Mouse (Mus musculus) ovary, postnatal 10 days (tissue): Measurements from ENCODE around the gene Gm20431.
A peak's percentile ranks its signal among the peaks of the same experiment; 100 is the strongest.
"Not testable (repeated sequence)": the region's sequence is repeated elsewhere in the genome, so short reads cannot be mapped to it uniquely, and the experiment has no call there.

Source experiments
- DNase-seq: peaks from one replicate; pipeline ENCODE4 v3.0.0; 2022; ENCODE audit warnings: low spot score

The Gm20431 gene

DNA sequence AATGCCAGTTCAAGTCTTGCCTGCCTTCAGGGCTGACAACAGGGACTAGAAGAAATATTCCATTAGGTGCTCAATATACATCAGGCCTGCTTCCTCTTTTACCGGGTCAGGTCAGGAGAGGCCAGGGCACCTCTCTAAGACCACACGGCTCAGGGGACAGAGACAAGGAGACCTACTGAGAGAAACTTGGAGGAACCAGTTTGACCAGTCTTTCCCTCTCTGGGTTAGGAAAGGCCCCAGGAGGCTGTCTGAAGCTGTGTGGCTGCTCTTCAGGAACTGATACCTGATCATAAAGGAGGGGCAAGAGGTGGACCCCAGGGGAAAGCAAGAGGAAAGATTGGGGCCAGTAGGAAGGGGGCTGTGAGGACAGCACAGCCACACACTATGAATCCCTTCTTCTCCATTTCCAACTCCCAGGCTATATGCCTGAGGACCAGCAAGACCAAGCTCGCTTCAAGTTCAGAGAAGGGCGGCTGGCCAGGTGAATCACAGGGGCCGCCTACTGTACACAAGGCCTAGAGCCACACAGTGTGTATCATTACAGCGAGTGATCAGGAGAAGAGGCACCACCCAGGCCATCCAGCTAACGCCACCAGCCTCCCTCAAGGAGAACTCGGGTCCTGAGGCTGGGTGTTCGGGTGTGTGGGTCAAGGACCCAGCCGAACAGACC lies 2.0 kb downstream of the Gm20431 start:
- no peak for DNase-seq

DNA sequence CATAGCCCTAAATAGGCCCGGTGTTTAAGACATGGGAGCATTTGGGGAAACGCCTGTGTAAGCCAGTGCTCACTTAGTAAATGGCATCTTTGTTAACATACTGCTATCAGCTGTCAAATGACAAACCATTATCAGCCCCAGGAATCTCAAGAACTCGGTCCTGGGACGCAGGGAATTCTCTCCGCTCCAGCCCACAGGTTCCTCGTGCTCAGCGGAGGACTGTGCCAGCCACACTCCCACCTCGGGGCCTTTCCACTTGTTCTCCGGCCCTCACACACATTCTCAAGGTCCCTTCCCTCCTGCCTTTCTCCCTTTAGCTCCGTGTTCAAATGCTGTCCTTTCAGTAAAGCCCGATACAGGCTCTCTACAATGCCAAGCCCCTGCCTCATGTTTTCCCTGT lies 2.6 kb downstream of the Gm20431 start:
- no peak for DNase-seq

DNA sequence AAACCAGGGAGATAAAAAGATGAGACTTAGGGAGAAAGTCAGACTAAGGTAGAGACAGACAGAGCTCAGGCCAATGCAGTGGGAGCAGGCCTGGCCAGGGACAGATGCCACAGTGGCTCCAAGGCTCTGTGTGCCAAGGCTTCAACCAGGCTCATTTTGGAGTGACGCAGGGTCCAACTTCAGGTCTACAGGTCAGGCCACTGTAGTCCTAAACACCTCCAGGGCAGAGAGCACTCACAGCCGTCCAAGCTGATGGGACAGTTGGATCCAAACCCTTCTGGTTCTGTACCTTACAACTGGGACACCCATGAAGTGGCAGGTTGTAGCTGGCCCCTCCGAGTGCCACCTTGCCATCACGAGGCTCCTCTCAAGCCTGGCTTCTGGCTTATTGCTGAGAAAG lies 3.3 kb downstream of the Gm20431 start:
- DNase-seq = no peak

DNA sequence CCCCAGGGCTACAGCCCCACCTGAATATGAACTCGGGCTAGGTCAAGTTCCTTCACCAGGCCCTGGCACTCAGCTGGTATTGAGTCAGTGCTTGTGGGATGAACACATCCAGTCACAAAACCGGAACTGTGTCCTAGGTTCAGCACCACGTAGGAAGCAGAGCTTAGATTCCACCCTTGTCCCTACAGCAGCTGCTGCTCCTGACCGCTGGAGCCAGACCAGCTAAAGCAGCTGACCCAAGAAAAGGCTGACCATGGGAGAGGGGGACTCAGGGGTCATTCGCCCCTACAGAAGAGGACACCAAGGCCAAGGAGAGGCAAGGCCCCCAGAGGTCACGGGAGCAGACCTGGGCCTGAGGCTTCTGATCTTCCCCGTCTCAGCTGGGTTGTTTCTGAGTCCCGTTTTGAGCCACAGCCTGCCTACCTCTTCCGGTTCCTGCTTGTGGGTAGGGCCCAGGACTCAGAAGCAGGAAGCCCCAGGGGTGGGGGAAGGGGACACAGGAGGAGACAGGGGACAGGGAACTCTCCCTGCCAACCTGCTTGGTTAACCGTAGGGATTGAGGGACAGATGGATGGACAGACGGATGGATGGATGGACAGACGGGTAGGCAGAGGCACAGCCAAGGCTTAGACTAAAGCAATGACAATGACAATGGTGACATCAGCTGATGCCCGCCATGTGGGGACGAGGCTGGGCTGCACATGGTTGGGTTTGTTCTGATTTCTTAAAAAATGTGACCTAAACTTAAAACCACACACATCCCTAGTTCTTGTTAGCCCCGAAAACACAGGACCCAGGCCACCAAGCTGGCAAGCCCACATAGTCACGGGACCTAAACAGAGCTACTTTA lies 4.4 kb downstream of the Gm20431 start:
- no peak for DNase-seq

DNA sequence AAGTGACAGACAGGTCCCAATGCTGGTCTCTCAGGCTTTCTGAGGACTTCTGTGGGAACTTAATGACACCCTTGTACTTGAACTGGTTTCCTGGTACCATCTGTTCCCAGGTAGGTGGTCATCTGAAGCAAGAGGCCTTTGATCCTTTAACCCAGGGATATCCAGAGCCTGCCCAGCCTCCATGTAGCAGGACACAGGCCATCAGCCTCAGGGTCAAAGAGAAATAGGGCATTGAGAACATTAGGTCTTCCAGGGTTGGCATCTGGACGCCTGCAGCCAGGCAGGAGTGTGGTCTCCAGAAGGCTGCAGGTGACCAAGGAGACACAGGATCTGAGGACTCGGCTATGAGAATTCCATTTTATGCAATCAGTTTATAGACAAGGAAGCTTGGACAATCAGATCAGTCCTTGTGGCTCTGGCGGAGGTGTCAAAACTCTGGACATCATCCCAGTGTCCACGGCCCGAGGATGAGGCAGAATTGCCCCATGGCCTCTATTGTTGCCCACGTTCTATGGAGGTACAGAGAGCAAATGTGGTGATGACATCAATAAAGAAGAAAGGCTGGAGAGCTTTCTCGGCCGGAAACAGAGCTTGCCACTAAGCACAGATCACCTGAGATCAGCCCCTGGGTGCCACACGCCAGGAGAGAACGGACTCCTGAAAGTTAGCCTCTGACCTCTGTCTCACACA lies 6.2 kb downstream of the Gm20431 start:
- no peak for DNase-seq

DNA sequence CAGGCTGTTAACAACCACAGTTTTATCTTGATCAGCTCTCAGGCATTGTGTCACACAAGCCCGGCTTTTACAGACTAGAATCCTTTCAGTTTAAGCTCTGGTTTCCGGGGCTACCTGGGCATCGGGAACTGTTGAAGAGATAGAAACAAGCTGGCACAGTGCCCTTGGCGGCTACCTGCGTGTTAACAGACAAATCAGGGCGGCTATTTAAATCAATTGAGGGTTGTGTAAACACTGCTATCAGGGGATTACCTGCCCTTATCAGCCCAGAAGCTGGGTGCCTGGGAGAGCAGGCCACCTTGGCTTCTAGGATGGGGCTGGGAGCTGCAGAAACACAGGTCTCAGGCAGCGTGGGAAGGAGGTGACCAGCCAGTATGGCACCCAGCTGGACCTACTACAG lies 8.6 kb downstream of the Gm20431 start:
- no peak for DNase-seq

DNA sequence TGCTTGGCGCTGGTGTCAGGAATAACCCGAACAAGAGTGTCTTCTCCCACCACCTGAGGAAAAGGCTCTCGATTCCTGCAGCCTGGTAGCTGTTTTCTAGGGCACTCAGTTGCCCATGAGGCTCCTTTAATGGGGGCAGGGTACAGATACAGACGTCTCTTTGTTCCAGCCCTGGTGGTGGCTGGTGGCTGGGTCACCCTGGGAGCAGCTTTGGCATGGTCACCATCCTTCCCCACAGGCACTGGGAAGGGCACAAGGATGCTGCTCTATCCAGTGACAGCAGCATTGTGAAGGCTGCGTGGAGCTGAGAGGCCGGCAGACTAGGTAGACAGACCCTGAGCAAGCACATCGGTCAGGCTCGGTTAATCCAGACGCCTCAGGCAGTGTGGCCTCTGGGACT lies 9.7 kb downstream of the Gm20431 start:
- no peak for DNase-seq

DNA sequence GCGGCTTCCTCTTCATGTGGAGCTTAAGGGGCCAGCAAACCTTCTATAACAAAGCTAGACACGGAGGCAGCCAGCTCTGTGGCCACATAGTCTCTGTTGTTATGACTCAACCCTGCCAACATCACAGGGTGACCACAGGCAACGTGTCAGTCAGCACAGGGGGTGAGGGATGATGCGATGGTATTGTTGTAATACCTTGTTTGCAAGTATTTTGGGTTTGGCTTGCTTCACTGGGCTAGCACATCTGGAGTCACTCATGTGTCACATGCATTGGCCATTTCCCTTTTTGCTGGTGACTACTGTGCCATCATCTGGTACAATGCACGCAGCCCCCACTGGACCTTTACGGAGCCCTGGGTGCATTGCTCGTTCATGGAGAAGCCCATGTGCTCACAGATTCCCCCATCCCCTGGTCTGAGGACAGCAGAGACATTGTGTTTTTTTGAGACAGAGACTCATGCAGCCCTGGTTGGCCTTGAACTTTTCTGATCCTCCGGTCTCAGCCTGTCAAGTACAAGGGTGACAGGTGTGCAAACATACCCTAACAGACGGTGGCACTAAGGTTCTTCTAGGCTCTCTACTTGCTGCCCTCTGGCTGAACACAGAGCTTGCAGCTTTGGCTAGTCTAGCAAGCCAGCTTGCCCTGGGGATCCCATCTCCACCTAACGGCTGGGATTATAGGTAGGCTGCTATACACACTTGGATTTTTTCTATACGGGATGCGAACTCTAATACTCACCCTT lies 11.8 kb downstream of the Gm20431 start:
- DNase-seq = no peak

DNA sequence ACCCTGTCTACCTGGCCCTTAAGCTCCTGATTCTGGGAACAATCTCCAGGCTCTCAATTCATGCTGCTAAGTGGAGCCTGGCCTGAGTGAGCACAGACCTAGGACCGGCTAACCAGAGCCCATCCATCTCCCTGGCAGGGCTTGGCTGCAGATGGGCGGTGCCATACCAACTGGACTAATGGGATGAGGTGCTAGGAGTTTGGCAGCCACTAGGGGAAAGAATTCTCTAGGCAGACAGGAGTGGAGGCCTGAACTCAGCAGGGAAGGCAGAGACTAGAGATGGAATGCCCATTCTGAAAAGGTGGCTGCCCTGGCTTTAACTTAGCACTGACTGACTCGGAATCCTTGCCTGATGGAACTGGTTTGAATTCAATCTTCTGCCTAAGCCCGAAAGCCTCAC lies 14.9 kb downstream of the Gm20431 start:
- no peak for DNase-seq

DNA sequence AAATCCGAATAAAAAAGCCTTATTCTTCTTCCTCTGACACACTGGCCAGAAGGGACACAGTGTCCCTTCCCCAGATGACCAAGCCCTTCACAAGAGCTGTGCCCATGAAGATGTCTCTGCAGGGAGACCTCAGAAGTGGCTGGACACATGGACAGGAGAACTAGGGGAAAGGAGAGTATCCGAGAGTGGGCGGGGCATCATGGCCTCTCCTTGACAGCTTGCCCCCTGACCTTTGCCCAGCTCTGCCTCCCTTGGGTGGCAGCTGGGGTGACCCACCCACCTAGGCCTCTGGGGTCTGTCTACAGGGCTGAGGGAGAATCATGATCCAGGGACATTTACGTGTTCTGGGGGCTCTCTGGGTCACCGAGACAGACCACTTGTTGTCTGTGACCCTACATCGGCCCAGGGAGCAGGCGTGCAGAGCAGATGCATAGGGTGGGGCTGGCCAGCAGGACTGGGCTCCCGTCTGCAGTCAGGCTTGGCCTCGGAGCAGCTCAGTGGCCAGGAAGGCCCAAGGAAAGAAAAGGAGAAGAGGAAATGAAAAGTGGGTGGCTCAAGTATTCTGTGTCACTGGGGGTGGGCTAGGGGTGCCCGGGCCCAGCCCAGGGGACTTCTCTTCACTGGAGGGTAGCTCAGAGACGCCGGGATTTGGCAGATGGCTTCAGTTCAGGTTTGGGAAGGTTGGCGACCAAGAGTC lies 17.8 kb downstream of the Gm20431 start:
- DNase-seq = not testable (repeated sequence)

DNA sequence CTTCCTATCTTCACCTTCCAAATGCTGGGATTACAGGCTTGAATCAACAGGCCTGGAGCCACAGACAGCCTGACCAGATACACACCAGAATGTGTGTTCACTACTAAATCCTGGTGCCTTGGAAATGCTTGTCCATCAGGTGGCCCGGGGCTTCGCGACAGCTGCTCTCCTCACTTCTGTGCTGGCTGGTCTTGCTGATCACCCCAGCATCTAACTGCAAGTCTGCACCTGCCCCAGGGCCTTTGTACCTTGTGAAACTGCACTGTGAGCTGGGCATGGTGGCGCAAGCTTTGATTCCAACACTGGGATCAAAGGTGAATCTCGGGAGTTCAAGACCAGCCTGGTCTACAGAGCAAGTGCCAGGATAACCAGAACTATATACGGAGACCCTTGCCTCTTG lies 19.1 kb downstream of the Gm20431 start:
- DNase-seq = no peak

DNA sequence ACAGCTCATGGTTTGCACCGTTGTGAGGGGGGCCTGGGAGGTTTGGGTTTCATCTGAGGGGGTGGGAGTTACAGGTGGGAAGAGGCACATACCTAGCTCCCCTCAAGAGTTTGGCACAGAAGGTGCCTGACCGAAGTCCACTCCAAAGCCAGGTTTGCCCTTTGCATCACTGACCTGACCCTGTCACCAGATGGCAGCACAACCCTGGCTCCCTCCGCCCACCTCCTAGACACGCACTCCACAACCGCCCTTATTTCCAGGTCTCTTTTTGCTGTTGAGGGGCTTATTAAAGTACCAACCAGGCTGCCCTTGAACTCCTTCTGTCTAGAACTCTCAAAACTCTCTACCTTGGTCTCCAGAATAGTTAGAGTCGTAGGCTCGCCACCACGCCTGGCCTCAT lies 20.0 kb downstream of the Gm20431 start:
- DNase-seq = no peak

DNA sequence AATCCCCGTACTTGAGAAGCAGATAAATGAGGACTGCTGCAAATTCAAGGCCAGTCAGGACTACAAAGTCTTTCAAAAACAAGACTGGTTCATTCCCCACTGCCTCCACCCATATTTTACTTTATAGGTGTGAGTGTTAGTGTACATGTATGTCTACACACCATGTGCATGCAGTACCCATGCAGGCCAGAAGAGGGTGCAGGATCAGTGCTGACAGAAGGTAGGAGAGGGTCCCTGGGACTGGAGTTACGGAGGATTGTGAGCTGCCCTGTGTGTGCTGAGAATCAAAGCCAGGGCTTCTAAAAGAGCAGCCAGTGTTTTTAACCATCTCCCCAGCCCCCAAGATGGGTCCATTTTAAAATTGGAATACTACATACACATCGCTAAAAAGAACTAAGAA lies 21.0 kb downstream of the Gm20431 start:
- DNase-seq = no peak

DNA sequence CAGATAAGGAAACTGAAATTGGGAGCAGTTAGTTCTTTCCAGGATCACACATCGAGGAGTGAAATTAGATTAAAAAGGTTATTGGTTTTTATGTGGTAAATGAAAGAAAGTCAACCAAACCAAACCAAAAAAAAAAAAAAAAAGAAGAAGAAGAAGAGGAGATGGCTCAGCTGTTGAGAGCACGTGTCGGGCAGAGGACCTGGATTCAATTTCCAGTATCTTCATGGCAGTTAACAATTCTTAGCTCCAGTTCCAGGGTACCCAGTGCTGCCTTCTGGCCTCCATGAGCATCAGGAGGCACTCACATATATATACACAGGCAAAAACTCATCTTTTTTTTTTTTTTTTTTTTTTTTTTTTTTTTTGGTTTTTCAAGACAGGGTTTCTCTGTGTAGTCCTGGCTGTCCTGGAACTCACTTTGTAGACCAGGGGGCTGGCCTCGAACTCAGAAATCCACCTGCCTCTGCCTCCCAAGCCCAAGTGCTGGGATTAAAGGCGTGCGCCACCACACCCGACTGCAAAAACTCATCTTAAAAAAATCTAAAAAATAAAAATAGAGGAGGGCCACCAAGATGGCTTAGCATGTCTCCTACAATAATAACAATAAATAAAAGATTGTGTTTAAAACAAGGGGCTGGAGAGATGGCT lies 26.3 kb downstream of the Gm20431 start:
- DNase-seq = no peak

DNA sequence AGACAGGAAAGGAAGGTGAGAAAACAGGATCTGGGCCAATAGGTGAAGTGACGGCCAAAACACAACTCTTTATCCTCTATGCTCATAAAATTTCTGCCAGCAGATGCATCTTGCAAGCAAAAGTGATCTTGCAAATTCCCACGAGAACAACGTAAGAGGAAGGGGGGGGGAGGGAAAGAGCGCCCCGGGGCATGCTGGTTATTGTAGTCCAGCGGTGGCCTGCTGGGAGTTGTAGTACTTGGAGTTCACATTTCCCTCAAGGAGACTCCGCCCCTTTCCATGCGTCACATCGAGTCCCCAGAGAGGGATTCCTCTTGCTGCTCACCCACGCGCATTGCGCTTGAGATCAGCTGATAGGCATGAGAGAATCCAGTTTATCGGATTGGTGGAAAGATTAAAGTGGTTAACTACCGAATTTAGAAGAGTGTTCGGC lies 26.9 kb downstream of the Gm20431 start:
- DNase-seq = peak; percentile 69

DNA sequence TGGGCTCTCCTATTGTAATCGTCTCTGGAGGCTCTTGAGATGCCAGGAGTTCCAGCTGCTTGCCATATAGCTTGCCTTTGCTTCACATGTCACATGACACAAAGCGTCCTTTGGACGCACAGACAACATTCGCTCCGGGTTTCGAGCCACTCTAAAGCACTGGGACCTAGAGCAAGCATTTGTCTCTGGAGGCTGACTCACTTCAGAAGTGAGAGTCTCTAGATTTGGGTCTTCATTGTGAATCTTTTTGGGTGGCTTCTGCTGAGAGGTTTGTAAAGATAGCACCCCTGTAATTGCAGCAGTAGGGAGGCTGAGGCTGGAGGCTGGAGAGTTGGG lies 27.8 kb downstream of the Gm20431 start:
- DNase-seq = no peak

DNA sequence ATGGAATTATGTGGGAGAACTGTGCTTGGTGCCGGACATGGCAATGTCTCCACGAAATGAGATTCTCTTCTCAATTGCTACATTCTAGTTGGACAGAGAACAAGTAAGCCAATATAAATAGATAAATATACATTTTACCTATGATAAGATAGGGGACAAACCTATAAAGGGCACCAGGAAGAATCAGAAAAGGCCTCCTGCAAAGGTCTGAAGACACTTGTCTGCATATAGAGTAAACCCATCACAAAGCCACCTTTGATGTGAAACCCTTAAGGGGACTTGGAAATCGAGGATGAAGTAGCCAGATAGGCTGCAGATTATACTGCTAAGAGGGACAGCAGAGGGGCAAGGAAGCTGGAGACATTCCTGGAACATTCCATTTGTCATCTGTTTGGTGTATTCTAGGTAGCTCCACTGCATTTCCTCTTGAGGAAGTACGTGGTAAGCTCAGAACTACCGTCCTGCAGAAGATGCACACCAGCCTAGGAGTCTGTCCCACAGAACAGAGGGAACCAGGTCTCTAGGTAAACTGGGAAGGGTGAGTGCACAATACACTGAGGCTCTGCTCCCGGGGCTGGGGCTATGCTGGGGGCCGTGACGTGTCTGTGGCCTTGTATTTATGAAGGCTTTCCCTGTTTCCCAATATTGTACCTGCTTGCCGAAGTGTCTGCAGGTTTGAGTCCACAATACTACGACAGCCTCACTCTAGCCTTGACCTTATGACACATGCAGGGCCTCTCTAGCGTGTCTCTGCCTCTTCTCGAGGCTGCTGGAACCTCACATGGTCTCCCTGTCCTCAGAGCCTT lies 28.4 kb downstream of the Gm20431 start:
- no peak for DNase-seq

DNA sequence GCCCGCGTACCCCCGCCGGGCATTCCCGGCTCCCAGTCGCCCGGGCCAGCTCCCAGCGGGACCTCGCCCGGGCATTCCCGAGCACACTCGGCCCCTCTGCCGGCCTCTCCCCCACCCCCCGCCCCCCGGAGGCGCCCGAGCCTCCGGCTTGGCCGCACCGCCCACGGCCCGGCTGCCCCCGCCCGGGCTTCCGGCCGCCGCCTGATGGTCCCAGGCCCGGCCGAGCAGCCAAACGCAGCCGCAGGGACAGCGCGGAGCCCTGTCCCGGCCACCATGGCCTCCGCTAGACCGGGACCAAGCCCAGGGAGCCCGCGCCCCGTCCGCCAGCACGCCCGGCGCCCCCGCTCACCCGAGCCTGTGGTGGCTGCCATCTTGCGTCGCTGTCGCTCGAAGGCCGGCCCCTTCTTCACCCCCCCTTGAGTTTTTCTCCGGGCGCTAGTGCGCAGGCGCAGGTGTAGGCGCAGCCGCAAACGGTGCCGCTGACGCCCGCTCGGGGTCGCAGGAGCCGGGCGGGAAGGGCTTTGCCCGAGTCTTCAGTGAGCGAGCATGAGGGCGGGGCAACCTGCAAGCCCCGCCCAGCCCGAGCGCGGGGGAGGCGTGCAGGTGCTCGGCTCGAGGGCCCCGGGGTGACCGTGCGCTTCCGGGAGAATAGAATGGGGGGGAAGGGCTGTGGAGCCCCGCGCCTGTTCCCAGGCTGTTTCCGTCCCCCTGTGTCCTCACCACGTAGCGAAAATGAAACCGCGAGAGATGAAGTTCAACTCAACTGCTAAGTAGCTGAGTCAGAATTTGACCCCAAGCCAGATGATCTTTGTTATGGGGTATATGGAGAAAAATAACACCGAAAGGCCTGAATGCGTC lies 29.5 kb downstream of the Gm20431 start, which contains the start of gene Ube2v1:
TSS of gene Ube2v1 (minus strand) at position 505 of the 858 bp plus-strand sequence.
- peak; percentile 98 for DNase-seq

DNA sequence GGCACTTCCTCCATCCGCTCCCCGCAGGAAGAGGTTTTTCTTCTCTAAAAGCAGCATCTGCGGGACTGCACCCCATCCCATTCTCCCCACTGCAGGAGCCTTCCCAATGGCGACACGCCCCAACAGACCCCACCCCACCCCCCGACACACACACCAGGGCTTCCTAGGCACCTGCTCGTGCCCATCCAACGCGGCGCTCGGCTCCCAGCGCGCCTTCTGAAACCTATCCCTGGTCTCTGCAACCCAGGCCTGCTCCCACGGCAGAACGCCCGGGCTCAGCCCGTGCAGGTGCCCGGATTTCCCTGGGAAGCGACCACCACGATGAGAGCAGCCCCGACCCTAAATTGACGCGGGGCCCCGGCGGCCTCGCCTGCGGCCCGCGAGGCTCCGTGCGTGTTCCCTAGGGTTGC lies 30.1 kb downstream of the Gm20431 start:
- no peak for DNase-seq
